Mouse (Mus musculus): ENCODE measurements at regions not wholly inside any gene's neighbourhood (a gene's known extent, or its start where the extent isn't known, plus 50 kb on each side); places are given as distances from the start of the nearest gene placed in this dataset.
"Not testable (repeated sequence)": the region's sequence is repeated elsewhere in the genome, so short reads cannot be mapped to it uniquely, and the experiment has no call there.

- DNase-seq (ENCODE audit: low spot score), result no peak
Observed at GRCm38 (mm10) chr3:56980593-56981304, 321.0 kb downstream of the Tm4sf1 start.

DNA sequence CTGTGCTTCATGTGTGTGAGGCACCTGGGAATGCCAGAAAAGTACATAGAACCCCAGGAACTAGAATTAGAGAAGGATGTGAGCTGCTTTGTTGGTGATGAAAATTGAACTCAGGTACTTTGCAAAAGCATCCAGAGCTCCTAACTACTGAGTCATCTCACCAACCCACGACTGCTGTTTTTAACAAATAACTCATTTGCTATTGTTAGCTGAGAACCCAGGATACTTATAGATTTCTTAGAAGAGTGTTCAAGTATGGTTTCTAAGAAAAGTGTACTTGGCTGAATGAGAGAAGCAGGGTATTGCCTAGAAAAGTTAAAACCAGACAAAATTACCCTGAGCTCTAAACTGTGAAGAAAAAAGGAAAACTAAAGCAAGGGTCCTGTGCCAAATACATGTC, 335.8 kb downstream of the Tm4sf1 start:
- DNase-seq (ENCODE audit: low spot score), result no peak

DNA sequence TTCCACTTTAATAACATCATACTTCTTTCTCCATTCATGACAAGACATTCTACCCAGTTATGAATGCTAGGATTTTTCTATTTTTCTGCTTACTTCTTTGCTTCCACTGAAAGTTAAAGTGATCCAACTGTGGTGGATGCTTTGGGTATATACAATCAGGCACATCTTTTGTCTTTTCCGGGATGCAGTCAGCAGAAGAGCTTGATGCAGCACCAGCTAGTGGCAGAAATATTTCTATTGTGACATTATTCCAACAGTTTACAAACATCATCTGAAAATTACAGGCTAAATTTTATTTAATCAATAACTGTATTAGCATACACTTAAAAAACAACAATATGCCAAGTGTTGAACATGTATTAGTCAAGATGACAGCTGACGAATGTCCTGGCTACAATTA, 336.3 kb downstream of the Tm4sf1 start:
- no peak for DNase-seq (ENCODE audit: low spot score)

GRCm38 (mm10) chr3:56964156-56964555, 337.6 kb downstream of the Tm4sf1 start:
- no peak for DNase-seq (ENCODE audit: low spot score)

- DNase-seq (ENCODE audit: low spot score), result no peak
Observed at GRCm38 (mm10) chr3:56963251-56963650, 338.5 kb downstream of the Tm4sf1 start.

- DNase-seq (ENCODE audit: low spot score), result peak; percentile 61
Observed at GRCm38 (mm10) chr3:56962248-56963013, 339.4 kb downstream of the Tm4sf1 start.

DNA sequence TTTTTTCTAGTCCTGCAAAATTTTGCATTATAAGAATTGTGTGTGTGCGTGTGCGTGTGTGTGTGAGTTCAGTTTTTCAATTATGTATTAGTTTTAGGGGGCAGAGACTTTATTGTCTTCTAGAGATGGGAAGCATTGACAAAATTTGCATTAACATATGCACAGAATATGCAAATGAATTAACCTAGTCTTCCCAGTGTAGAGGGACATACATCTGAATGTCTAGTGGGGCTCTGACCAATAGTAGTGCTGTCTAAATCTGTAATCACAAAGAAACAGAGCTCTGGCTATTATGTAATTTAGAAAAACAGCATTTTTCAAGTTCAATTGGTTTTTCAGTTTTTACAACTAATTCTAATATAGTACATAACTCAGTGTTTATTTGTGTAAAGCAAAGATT, 344.8 kb downstream of the Tm4sf1 start:
- no peak for DNase-seq (ENCODE audit: low spot score)

- DNase-seq (ENCODE audit: low spot score), result no peak
Observed at GRCm38 (mm10) chr3:56955799-56956121, 346.0 kb downstream of the Tm4sf1 start.

DNA sequence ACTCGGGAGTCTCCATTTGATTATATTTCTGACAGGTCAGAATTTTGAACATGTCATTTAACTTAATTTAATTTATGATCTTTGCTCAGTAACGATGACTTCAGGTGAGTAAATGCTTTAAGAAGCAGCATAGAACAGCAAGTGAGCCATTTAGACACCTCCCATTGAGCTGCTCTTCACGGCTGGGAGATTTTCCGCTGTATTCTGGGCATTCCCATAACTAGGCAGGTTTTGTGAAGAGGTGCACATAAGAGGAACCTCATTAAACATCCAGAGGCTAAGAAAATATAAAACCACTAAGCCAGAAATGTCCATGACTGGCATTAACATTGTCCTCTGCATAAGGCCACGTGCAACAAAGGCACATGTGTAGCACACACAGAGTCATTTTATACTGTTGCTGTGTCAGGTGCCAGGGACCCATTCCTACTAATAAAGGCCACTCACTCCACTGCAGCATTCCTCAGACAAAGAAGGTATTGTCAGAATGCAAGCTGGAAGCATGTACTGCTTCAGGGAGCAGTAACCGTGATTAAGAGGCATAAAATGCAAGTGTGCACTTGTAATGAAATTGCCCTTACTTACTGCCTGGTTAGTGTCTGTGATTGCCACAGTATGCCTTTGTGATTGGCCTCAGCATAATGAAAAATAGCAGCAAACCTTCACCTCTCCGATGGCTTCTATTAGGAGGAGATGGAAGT, 346.5 kb downstream of the Tm4sf1 start:
- no peak for DNase-seq (ENCODE audit: low spot score)

- not testable (repeated sequence) for DNase-seq (ENCODE audit: low spot score)
Observed at GRCm38 (mm10) chr3:56942557-56942956, 359.2 kb downstream of the Tm4sf1 start.

DNA sequence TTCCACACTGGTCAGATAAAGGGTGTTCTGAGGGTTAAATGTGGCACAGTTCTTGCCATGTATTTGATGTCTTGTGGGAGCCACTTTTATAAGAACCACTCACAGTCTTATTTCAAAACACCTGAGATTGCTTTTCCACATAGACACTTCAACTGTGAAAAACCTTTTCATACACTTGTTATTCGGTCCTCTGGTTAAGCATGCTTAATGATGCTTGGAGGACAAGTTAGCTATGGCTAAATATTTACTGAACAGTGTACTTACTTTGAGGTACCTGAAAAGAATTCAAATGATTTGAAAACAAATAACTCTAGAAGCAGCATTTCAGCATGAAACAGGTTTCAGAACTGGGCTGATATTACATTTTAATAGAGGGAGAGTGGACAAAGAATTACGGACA, 372.8 kb downstream of the Tm4sf1 start:
- not testable (repeated sequence) for DNase-seq (ENCODE audit: low spot score)

DNA sequence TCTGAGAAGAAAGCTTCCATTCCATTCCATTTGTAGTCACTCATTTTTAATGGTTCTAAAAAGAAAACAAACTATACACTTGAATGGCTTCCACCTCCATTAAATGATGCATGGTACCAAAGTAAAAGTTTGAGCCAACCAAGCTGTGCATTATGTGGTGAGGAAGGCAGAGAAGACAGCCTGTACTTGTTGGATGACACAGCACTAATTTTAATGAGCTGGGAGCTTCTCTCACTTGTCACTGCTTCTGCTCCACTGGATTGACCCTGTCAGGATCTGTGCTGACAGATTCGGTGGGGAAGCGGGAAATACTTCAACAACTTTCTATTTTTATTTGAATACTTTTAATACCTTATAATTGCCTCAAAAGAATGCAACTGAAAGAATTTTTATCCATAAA, 403.3 kb downstream of the Tm4sf1 start:
- no peak for DNase-seq (ENCODE audit: low spot score)

DNA sequence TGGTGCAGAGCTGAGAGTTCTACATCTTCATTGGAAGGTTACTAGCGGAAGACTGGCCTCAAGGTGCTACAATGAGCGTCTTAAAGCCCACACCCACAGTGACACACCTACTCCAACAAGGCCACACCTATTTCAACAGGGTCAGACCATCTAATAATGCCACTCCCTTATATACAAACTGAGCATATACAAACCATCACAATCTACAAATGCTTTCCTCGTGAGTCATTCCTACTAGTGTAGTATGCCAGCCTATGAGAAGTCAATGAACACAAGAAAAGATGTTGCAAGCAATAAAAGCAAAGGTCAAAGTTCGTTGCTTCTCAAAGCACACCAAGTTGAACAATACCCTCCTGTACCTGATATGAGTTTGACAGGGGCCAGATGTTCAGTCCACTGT, 424.7 kb downstream of the Tm4sf1 start:
- DNase-seq (ENCODE audit: low spot score), result no peak

DNA sequence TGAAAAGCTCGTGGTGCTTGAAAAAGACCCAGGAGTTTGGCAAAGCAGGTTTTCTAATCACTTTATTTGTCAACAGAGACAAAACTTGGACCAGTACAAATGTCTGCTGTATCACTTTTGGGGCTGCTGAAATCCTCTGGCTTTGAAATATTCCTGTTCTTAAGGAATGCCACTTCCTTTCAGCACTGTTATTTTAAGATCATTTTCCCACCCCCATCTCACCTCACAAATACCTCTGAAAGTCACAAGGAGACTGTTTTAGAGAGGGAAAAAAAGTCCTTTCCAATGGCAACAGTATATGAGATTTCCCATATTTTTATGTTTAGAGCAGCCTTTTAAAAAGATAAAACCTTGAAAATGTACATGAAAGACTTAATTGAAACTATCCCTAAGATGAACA, 438.2 kb downstream of the Tm4sf1 start:
- no peak for DNase-seq (ENCODE audit: low spot score)

DNA sequence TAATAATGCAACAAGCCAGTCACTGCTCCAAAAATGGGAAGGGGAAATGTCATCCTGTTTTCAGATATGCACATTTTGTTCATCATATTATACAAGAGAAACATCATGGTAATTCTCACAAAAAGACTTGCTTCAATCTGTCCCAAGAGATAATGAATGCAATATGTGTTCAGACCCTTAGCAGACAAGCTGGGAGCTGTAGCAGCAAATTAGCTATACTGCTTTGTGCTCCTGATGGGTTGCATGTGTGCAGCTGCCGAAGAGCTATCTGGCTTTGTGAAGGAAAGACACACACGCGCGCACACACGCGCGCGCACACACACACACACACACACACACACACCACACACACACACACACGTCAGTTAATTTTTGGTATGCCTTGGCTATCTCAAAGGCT, 441.9 kb downstream of the Tm4sf1 start:
- DNase-seq (ENCODE audit: low spot score), result peak; percentile 8

GRCm38 (mm10) chr3:56845462-56845770, 456.4 kb downstream of the Tm4sf1 start:
- no peak for DNase-seq (ENCODE audit: low spot score)

DNA sequence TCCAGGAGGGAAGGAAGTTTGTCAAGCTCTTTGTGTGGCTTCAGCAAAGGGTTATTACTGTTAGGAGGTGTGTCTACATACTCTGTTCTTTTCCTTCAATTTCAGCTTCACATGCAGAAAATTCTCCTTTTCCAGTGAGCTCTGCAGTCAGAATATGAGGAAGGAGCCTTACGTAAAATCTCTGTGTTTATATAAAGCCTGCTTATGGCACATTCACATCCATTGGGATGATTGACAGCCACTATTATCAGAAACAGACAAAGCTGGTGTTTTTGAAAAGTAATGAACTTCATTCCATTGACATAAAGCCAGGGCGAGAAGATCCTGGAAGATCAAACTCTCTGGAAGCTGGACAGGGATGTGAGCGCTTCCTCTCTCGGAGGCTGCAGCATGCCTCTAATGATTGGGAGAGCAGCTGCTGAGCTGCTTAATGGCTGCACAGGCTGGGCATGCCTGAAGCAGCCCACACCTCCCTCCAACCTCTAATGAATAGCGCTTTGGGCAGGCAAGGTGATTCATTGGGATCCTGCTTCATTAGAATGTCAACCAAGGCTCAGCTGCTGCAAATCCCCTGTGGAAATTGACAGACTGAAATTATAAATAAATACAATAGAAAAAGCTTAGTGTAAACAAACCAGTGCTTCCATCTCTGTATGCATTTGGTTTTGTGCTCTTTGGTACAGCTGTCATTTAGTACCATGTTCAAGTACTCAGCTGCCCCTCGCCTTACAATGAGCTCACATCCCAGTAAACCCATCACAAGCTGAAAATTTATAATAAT, 456.9 kb downstream of the Tm4sf1 start:
- DNase-seq (ENCODE audit: low spot score), result no peak

- DNase-seq (ENCODE audit: low spot score), result no peak
Observed at GRCm38 (mm10) chr3:56837176-56837575, 464.6 kb downstream of the Tm4sf1 start.

GRCm38 (mm10) chr3:56830315-56831097, 471.3 kb downstream of the Tm4sf1 start:
- DNase-seq (ENCODE audit: low spot score), result no peak

- no peak for DNase-seq (ENCODE audit: low spot score)
Observed at GRCm38 (mm10) chr3:56824157-56824556, 477.6 kb downstream of the Tm4sf1 start.

- no peak for DNase-seq (ENCODE audit: low spot score)
Observed at GRCm38 (mm10) chr3:56810548-56811071, 491.2 kb downstream of the Tm4sf1 start.

Measured in layer of hippocampus, adult 9-10 months (tissue).